Mouse (Mus musculus): ENCODE results near the gene Aida. TPM values are rescaled to one million over a fixed set of nuclear protein-coding genes. Genes with fewer than 3 reads are reported as not detected.
"Not testable (repeated sequence)": the region's sequence is repeated elsewhere in the genome, so short reads cannot be mapped to it uniquely, and the experiment has no call there.

Gene Aida
- polyA plus RNA-seq, 1 experiment from 2014 or later: 14.0 TPM

GRCm38 (mm10) chr1:183299161-183299560, 2.8 kb downstream of the Aida start:
- Histone ChIP-seq H3K27me3 (ENCODE audit: control insufficient read depth, insufficient read depth, low read depth, low read length) (no peaks in the 10 kb centered on the region), H3K4me3 (ENCODE audit: low read depth, low read length) (no peak overlapping the region), H3K4me2 (ENCODE audit: low read depth, low read length) (no peak overlapping the region), H3K9ac (ENCODE audit: low read depth, low read length) (no peak overlapping the region), H3K4me1 (ENCODE audit: control insufficient read depth, low read depth, low read length) (no peaks in the 10 kb centered on the region), H3K36me3 (ENCODE audit: control insufficient read depth, insufficient read depth) (no peaks in the 10 kb centered on the region), H3K27ac (ENCODE audit: low read length) (no peak overlapping the region), H3K9me3 (replicated peaks; ENCODE audit: control insufficient read depth, low read length) (no peaks in the 10 kb centered on the region)
- WGBS (ENCODE audit: insufficient replicate concordance): 74% methylated on average over 6 of the region's 6 CpGs
- no peak for ATAC-seq (ENCODE audit: low read depth)

GRCm38 (mm10) chr1:183307555-183307954, 11.2 kb downstream of the Aida start:
- no peak overlapping the region for H3K9ac ChIP-seq (ENCODE audit: low read depth, low read length)
- WGBS (ENCODE audit: insufficient replicate concordance): 67% methylated on average over 3 of the region's 3 CpGs
- peaks cover 9% of the 10 kb centered on the region; the same call in 1 of the 2 replicates for H3K36me3 ChIP-seq (ENCODE audit: control insufficient read depth, insufficient read depth)
- H3K27me3 ChIP-seq (ENCODE audit: control insufficient read depth, insufficient read depth, low read depth, low read length): no peaks in the 10 kb centered on the region
- no peak overlapping the region for H3K4me2 ChIP-seq (ENCODE audit: low read depth, low read length)
- H3K27ac ChIP-seq (ENCODE audit: low read length): no peak overlapping the region
- H3K4me1 ChIP-seq (ENCODE audit: control insufficient read depth, low read depth, low read length): no peaks in the 10 kb centered on the region
- no peaks in the 10 kb centered on the region for H3K9me3 ChIP-seq (replicated peaks; ENCODE audit: control insufficient read depth, low read length)
- no peak overlapping the region for H3K4me3 ChIP-seq (ENCODE audit: low read depth, low read length)
- ATAC-seq (ENCODE audit: low read depth): no peak

GRCm38 (mm10) chr1:183308476-183308875, 12.1 kb downstream of the Aida start:
- 80% methylated on average over 1 of the region's 1 CpGs for WGBS (ENCODE audit: insufficient replicate concordance)
- no peaks in the 10 kb centered on the region for H3K27me3 ChIP-seq (ENCODE audit: control insufficient read depth, insufficient read depth, low read depth, low read length)
- ATAC-seq (ENCODE audit: low read depth): no peak

GRCm38 (mm10) chr1:183309601-183310000, 13.2 kb downstream of the Aida start:
- not testable (repeated sequence) for H3K4me2 ChIP-seq (ENCODE audit: low read depth, low read length); H3K27ac ChIP-seq (ENCODE audit: low read length); H3K9ac ChIP-seq (ENCODE audit: low read depth, low read length); H3K27me3 ChIP-seq (ENCODE audit: control insufficient read depth, insufficient read depth, low read depth, low read length); H3K4me1 ChIP-seq (ENCODE audit: control insufficient read depth, low read depth, low read length); H3K9me3 ChIP-seq (replicated peaks; ENCODE audit: control insufficient read depth, low read length); ATAC-seq (ENCODE audit: low read depth); H3K4me3 ChIP-seq (ENCODE audit: low read depth, low read length)
- 84% methylated on average over 2 of the region's 2 CpGs for WGBS (ENCODE audit: insufficient replicate concordance)
- peaks cover 18% of the 10 kb centered on the region for H3K36me3 ChIP-seq (ENCODE audit: control insufficient read depth, insufficient read depth)

More at GRCm38 (mm10) chr1:183308476-183308875, 12.1 kb downstream of the Aida start:
- Histone ChIP-seq H3K9me3 (replicated peaks; ENCODE audit: control insufficient read depth, low read length) (no peaks in the 10 kb centered on the region), H3K27ac (ENCODE audit: low read length) (no peak overlapping the region), H3K4me3 (ENCODE audit: low read depth, low read length) (no peak overlapping the region), H3K36me3 (ENCODE audit: control insufficient read depth, insufficient read depth) (peaks cover 9% of the 10 kb centered on the region; the same call in 1 of the 2 replicates), H3K4me1 (ENCODE audit: control insufficient read depth, low read depth, low read length) (no peaks in the 10 kb centered on the region), H3K4me2 (ENCODE audit: low read depth, low read length) (no peak overlapping the region), H3K9ac (ENCODE audit: low read depth, low read length) (no peak overlapping the region)

GRCm38 (mm10) chr1:183312076-183312475, 15.7 kb downstream of the Aida start:
- H3K27me3 ChIP-seq (ENCODE audit: control insufficient read depth, insufficient read depth, low read depth, low read length): no peaks in the 10 kb centered on the region
- H3K4me2 ChIP-seq (ENCODE audit: low read depth, low read length): no peak overlapping the region
- H3K4me1 ChIP-seq (ENCODE audit: control insufficient read depth, low read depth, low read length): no peaks in the 10 kb centered on the region
- no peak overlapping the region for H3K9ac ChIP-seq (ENCODE audit: low read depth, low read length)
- no peak for ATAC-seq (ENCODE audit: low read depth)
- H3K9me3 ChIP-seq (replicated peaks; ENCODE audit: control insufficient read depth, low read length): no peaks in the 10 kb centered on the region
- no peak overlapping the region for H3K4me3 ChIP-seq (ENCODE audit: low read depth, low read length)
- peaks cover 33% of the 10 kb centered on the region for H3K36me3 ChIP-seq (ENCODE audit: control insufficient read depth, insufficient read depth)
- whole genome bisulfite sequencing (ENCODE audit: insufficient replicate concordance): 79% methylated on average over 2 of the region's 2 CpGs
- no peak overlapping the region for H3K27ac ChIP-seq (ENCODE audit: low read length)

GRCm38 (mm10) chr1:183315783-183316182, 19.4 kb downstream of the Aida start:
- Histone ChIP-seq H3K27me3 (ENCODE audit: control insufficient read depth, insufficient read depth, low read depth, low read length) (no peaks in the 10 kb centered on the region), H3K4me2 (ENCODE audit: low read depth, low read length) (no peak overlapping the region), H3K9me3 (replicated peaks; ENCODE audit: control insufficient read depth, low read length) (no peaks in the 10 kb centered on the region), H3K9ac (ENCODE audit: low read depth, low read length) (no peak overlapping the region), H3K4me3 (ENCODE audit: low read depth, low read length) (no peak overlapping the region), H3K36me3 (ENCODE audit: control insufficient read depth, insufficient read depth) (peaks cover 37% of the 10 kb centered on the region), H3K4me1 (ENCODE audit: control insufficient read depth, low read depth, low read length) (no peaks in the 10 kb centered on the region), H3K27ac (ENCODE audit: low read length) (no peak overlapping the region)
- 74% methylated on average over 2 of the region's 2 CpGs for WGBS (ENCODE audit: insufficient replicate concordance)
- ATAC-seq (ENCODE audit: low read depth): no peak

GRCm38 (mm10) chr1:183320708-183321107, 24.3 kb downstream of the Aida start:
- peaks cover 39% of the 10 kb centered on the region for H3K36me3 ChIP-seq (ENCODE audit: control insufficient read depth, insufficient read depth)
- WGBS (ENCODE audit: insufficient replicate concordance): 35% methylated on average over 3 of the region's 3 CpGs
- H3K9me3 ChIP-seq (replicated peaks; ENCODE audit: control insufficient read depth, low read length): peaks cover 2% of the 10 kb centered on the region
- no peak overlapping the region for H3K4me2 ChIP-seq (ENCODE audit: low read depth, low read length)
- no peak overlapping the region for H3K4me3 ChIP-seq (ENCODE audit: low read depth, low read length)
- no peaks in the 10 kb centered on the region for H3K27me3 ChIP-seq (ENCODE audit: control insufficient read depth, insufficient read depth, low read depth, low read length)
- no peaks in the 10 kb centered on the region for H3K4me1 ChIP-seq (ENCODE audit: control insufficient read depth, low read depth, low read length)
- ATAC-seq (ENCODE audit: low read depth): no peak
- H3K9ac ChIP-seq (ENCODE audit: low read depth, low read length): no peak overlapping the region
- H3K27ac ChIP-seq (ENCODE audit: low read length): no peak overlapping the region

GRCm38 (mm10) chr1:183322496-183322895, 26.1 kb downstream of the Aida start:
- WGBS (ENCODE audit: insufficient replicate concordance): 56% methylated on average over 5 of the region's 5 CpGs
- ATAC-seq (ENCODE audit: low read depth); H3K4me3 ChIP-seq (ENCODE audit: low read depth, low read length); H3K4me1 ChIP-seq (ENCODE audit: control insufficient read depth, low read depth, low read length); H3K9me3 ChIP-seq (replicated peaks; ENCODE audit: control insufficient read depth, low read length); H3K27ac ChIP-seq (ENCODE audit: low read length); H3K9ac ChIP-seq (ENCODE audit: low read depth, low read length); H3K27me3 ChIP-seq (ENCODE audit: control insufficient read depth, insufficient read depth, low read depth, low read length); H3K4me2 ChIP-seq (ENCODE audit: low read depth, low read length): not testable (repeated sequence)
- H3K36me3 ChIP-seq (ENCODE audit: control insufficient read depth, insufficient read depth): peaks cover 36% of the 10 kb centered on the region

- ATAC-seq (ENCODE audit: low read depth): no peak
- Histone ChIP-seq H3K9me3 (replicated peaks; ENCODE audit: control insufficient read depth, low read length) (peaks cover 2% of the 10 kb centered on the region), H3K36me3 (ENCODE audit: control insufficient read depth, insufficient read depth) (peaks cover 42% of the 10 kb centered on the region), H3K27me3 (ENCODE audit: control insufficient read depth, insufficient read depth, low read depth, low read length) (no peaks in the 10 kb centered on the region), H3K4me1 (ENCODE audit: control insufficient read depth, low read depth, low read length) (no peaks in the 10 kb centered on the region), H3K9ac (ENCODE audit: low read depth, low read length) (no peak overlapping the region), H3K4me3 (ENCODE audit: low read depth, low read length) (no peak overlapping the region), H3K4me2 (ENCODE audit: low read depth, low read length) (no peak overlapping the region), H3K27ac (ENCODE audit: low read length) (no peak overlapping the region)
- 89% methylated on average over 2 of the region's 2 CpGs for WGBS (ENCODE audit: insufficient replicate concordance)
Observed at GRCm38 (mm10) chr1:183323923-183324322, 27.5 kb downstream of the Aida start.

Measured in liver, embryonic 16.5 days (tissue).